Mouse (Mus musculus): ENCODE results near the gene Stt3b.

Stt3b gene

GRCm38 (mm10) chr9:115271556-115271955 lies 38.7 kb downstream of the Stt3b start:
- peaks cover 40% of the 10 kb centered on the region for H3K36me3 ChIP-seq (ENCODE audit: insufficient read depth, low read length)
- H3K4me3 ChIP-seq (replicated peaks; ENCODE audit: low read length) = no peak overlapping the region
- no peaks in the 10 kb centered on the region for H3K9me3 ChIP-seq (ENCODE audit: low read length)
- no peaks in the 10 kb centered on the region for H3K27me3 ChIP-seq (ENCODE audit: insufficient read depth, low read length)
- TF ChIP-seq NANOG (IDR thresholded peaks at IDR 0.05; ENCODE audit: borderline replicate concordance, low read length) (no peak), POU5F1 (IDR thresholded peaks at IDR 0.05; ENCODE audit: borderline replicate concordance, low read length) (no peak)
- no peaks in the 10 kb centered on the region for H3K4me1 ChIP-seq (replicated peaks; ENCODE audit: low read depth, low read length)

- Histone ChIP-seq H3K36me3 (ENCODE audit: insufficient read depth, low read length) (peaks cover 68% of the 10 kb centered on the region), H3K4me1 (replicated peaks; ENCODE audit: low read depth, low read length) (peaks cover 8% of the 10 kb centered on the region), H3K27me3 (ENCODE audit: insufficient read depth, low read length) (no peaks in the 10 kb centered on the region), H3K9me3 (ENCODE audit: low read length) (no peaks in the 10 kb centered on the region), H3K4me3 (replicated peaks; ENCODE audit: low read length) (no peak overlapping the region)
- TF ChIP-seq NANOG (IDR thresholded peaks at IDR 0.05; ENCODE audit: borderline replicate concordance, low read length) = no peak
- TF ChIP-seq CTCF (conservative IDR thresholded peaks at IDR 0.05; ENCODE audit: low read length) = no peak
- TF ChIP-seq POU5F1 (IDR thresholded peaks at IDR 0.05; ENCODE audit: borderline replicate concordance, low read length) = no peak
Observed at GRCm38 (mm10) chr9:115261896-115262295, 48.3 kb downstream of the Stt3b start.

- Histone ChIP-seq H3K9me3 (ENCODE audit: low read length) (no peaks in the 10 kb centered on the region), H3K36me3 (ENCODE audit: insufficient read depth, low read length) (peaks cover 72% of the 10 kb centered on the region), H3K4me1 (replicated peaks; ENCODE audit: low read depth, low read length) (peaks cover 8% of the 10 kb centered on the region), H3K4me3 (replicated peaks; ENCODE audit: low read length) (no peak overlapping the region), H3K27me3 (ENCODE audit: insufficient read depth, low read length) (no peaks in the 10 kb centered on the region)
- TF ChIP-seq NANOG (IDR thresholded peaks at IDR 0.05; ENCODE audit: borderline replicate concordance, low read length) = no peak
- peak; percentile 21; the same call in 1 of the 2 replicates for TF ChIP-seq CTCF (conservative IDR thresholded peaks at IDR 0.05; ENCODE audit: low read length)
Observed at GRCm38 (mm10) chr9:115261456-115261855, 48.8 kb downstream of the Stt3b start.

DNA sequence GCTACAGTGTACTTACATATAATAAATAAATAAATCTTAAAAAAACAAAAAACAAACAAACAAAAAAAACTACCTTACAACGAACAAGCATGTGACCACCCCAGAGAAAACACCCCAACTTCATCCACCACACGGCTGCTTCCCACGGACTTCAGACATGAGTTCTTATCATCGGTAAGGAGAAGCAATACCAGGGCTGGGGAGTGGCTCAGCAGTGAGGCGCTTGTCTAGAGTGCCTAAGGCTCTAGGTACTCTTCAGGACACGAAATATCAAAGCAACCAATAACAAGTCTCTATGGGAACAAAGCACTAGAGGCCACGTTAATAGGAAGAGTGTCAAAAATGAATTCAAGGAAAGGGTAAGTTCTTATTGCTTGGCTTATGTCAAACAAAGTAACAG lies 49.8 kb downstream of the Stt3b start:
- Histone ChIP-seq H3K27me3 (ENCODE audit: insufficient read depth, low read length) (no peaks in the 10 kb centered on the region), H3K4me3 (replicated peaks; ENCODE audit: low read length) (no peak overlapping the region), H3K9me3 (ENCODE audit: low read length) (no peaks in the 10 kb centered on the region), H3K4me1 (replicated peaks; ENCODE audit: low read depth, low read length) (peaks cover 8% of the 10 kb centered on the region), H3K36me3 (ENCODE audit: insufficient read depth, low read length) (peaks cover 72% of the 10 kb centered on the region)
- TF ChIP-seq NANOG (IDR thresholded peaks at IDR 0.05; ENCODE audit: borderline replicate concordance, low read length) (no peak), CTCF (conservative IDR thresholded peaks at IDR 0.05; ENCODE audit: low read length) (no peak), POU5F1 (IDR thresholded peaks at IDR 0.05; ENCODE audit: borderline replicate concordance, low read length) (no peak)

DNA sequence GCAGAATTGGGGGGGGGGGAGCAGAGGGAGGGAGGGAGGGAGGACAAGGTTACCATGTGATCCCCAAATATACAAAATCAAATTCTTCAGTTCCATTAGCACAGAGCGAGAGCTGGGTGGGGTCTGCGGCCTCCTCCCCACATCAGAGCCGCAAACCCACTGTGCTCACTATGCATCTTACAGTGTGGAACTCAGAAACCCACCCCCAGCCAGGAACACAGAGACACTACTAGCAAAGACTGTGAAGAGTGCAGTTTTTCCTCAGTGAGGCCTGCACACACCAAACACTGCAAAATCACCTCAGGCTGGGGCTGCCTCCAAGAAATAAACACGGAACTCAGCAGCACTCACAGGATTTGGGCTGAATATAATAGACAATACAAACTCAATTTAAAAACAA lies 50.4 kb downstream of the Stt3b start:
- Histone ChIP-seq H3K4me1 (replicated peaks; ENCODE audit: low read depth, low read length) (peaks cover 8% of the 10 kb centered on the region), H3K4me3 (replicated peaks; ENCODE audit: low read length) (no peak overlapping the region), H3K27me3 (ENCODE audit: insufficient read depth, low read length) (no peaks in the 10 kb centered on the region), H3K9me3 (ENCODE audit: low read length) (no peaks in the 10 kb centered on the region), H3K36me3 (ENCODE audit: insufficient read depth, low read length) (peaks cover 74% of the 10 kb centered on the region)
- no peak for TF ChIP-seq CTCF (conservative IDR thresholded peaks at IDR 0.05; ENCODE audit: low read length)
- no peak for TF ChIP-seq NANOG (IDR thresholded peaks at IDR 0.05; ENCODE audit: borderline replicate concordance, low read length)
- no peak for TF ChIP-seq POU5F1 (IDR thresholded peaks at IDR 0.05; ENCODE audit: borderline replicate concordance, low read length)

- TF ChIP-seq NANOG (IDR thresholded peaks at IDR 0.05; ENCODE audit: borderline replicate concordance, low read length) = no peak
Observed at GRCm38 (mm10) chr9:115257733-115258286, 52.4 kb downstream of the Stt3b start.

GRCm38 (mm10) chr9:115249145-115249544 lies 61.1 kb downstream of the Stt3b start:
- TF ChIP-seq POU5F1 (IDR thresholded peaks at IDR 0.05; ENCODE audit: borderline replicate concordance, low read length) (no peak), NANOG (IDR thresholded peaks at IDR 0.05; ENCODE audit: borderline replicate concordance, low read length) (no peak), CTCF (conservative IDR thresholded peaks at IDR 0.05; ENCODE audit: low read length) (no peak)
- peaks cover 19% of the 10 kb centered on the region for H3K4me1 ChIP-seq (replicated peaks; ENCODE audit: low read depth, low read length)
- no peaks in the 10 kb centered on the region for H3K9me3 ChIP-seq (ENCODE audit: low read length)
- no peaks in the 10 kb centered on the region for H3K27me3 ChIP-seq (ENCODE audit: insufficient read depth, low read length)
- H3K4me3 ChIP-seq (replicated peaks; ENCODE audit: low read length) = no peak overlapping the region
- H3K36me3 ChIP-seq (ENCODE audit: insufficient read depth, low read length) = peaks cover 91% of the 10 kb centered on the region

More at GRCm38 (mm10) chr9:115257733-115258286, 52.4 kb downstream of the Stt3b start:
- Histone ChIP-seq H3K4me3 (replicated peaks; ENCODE audit: low read length) (no peak overlapping the region), H3K9me3 (ENCODE audit: low read length) (no peaks in the 10 kb centered on the region), H3K36me3 (ENCODE audit: insufficient read depth, low read length) (peaks cover 85% of the 10 kb centered on the region), H3K4me1 (replicated peaks; ENCODE audit: low read depth, low read length) (peaks cover 8% of the 10 kb centered on the region), H3K27me3 (ENCODE audit: insufficient read depth, low read length) (no peaks in the 10 kb centered on the region)

- TF ChIP-seq POU5F1 (IDR thresholded peaks at IDR 0.05; ENCODE audit: borderline replicate concordance, low read length) = no peak
- TF ChIP-seq CTCF (conservative IDR thresholded peaks at IDR 0.05; ENCODE audit: low read length) = no peak
- TF ChIP-seq NANOG (IDR thresholded peaks at IDR 0.05; ENCODE audit: borderline replicate concordance, low read length) = no peak
- Histone ChIP-seq H3K9me3 (ENCODE audit: low read length) (no peaks in the 10 kb centered on the region), H3K4me3 (replicated peaks; ENCODE audit: low read length) (no peak overlapping the region), H3K27me3 (ENCODE audit: insufficient read depth, low read length) (no peaks in the 10 kb centered on the region), H3K36me3 (ENCODE audit: insufficient read depth, low read length) (peaks cover 86% of the 10 kb centered on the region), H3K4me1 (replicated peaks; ENCODE audit: low read depth, low read length) (peaks cover 24% of the 10 kb centered on the region)
Observed at GRCm38 (mm10) chr9:115245092-115245491, 65.1 kb downstream of the Stt3b start.

DNA sequence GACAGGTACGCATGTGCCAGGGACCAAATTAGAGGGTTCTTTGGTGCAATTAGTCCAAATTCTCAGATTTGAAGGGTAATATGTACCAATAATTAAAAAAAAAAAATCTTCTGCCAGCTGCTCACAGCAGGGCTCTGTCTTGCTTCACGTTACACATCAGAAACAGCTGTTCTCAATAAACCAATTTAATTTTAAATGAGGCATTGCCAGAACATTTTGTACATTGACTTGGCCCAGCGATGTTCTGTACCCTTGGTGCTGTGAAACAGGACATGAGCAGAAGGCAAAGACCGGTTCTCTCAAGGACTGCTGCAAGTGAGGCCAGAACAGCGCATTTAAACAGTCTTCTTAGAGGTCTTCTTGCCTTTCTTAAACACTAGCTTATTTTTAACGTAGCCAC lies 66.6 kb downstream of the Stt3b start:
- Histone ChIP-seq H3K36me3 (ENCODE audit: insufficient read depth, low read length) (peaks cover 73% of the 10 kb centered on the region), H3K27me3 (ENCODE audit: insufficient read depth, low read length) (no peaks in the 10 kb centered on the region), H3K4me3 (replicated peaks; ENCODE audit: low read length) (no peak overlapping the region), H3K4me1 (replicated peaks; ENCODE audit: low read depth, low read length) (peaks cover 24% of the 10 kb centered on the region), H3K9me3 (ENCODE audit: low read length) (no peaks in the 10 kb centered on the region)
- TF ChIP-seq CTCF (conservative IDR thresholded peaks at IDR 0.05; ENCODE audit: low read length) = no peak
- no peak for TF ChIP-seq POU5F1 (IDR thresholded peaks at IDR 0.05; ENCODE audit: borderline replicate concordance, low read length)
- no peak for TF ChIP-seq NANOG (IDR thresholded peaks at IDR 0.05; ENCODE audit: borderline replicate concordance, low read length)
